Mouse (Mus musculus) layer of hippocampus, postnatal 36 days (tissue): ENCODE measurements around the gene Lrp8. TPM values are rescaled to one million over a fixed set of nuclear protein-coding genes. Genes with fewer than 3 reads are reported as not detected.
A peak's percentile ranks its signal among the peaks of the same experiment; 100 is the strongest.

ENCODE experiments used
- DNase-seq, 2 experiments: peaks; one replicate each; pipeline ENCODE4 v3.0.0; 2022
- total RNA-seq, 2 experiments: library from RNA; stranded (reverse); gene quantifications; 2 replicates each; pipeline ENCODE4 v1.2.3; 2021

The Lrp8 gene
- total RNA-seq, 2 experiments from 2014 or later = 91.7 to 95.3 TPM

DNA sequence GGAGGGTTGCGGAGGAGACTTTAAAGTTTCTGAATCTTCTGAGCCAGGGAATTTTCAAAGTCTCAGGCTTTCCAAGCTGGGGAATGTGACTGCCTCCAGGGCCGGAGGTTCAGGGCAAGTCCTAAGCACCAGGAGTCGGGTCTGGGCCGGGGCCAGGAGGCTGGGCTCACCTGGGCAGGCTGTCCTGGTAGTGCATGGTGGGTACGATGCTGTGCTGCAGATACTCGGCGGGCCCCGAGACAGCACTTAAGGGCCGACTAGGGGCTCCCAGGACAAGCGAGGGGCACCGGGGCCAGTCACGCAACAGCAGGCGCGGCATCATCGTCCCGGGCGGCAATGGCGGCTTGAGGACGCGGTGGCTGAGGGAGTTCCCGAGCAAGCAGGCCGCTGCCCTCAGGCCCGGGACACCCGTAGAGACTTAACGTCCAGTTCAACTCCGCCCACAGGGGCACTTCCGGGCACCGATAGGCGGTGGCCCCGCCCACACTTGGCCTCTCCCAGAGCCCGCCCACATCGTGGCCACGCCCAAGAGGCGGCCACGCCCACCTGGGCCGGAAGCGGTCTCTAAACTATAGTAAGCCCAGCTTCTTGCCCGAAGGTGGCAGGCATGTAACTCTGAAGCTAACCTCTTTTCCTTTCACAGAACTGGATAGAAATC is 121.2 kb downstream of the Lrp8 start, which contains the start of gene Cpt2:
Cpt2 (minus strand) TSS at position 466 of the 658 bp plus-strand sequence.
- peak; percentile 76 to 77 for DNase-seq

DNA sequence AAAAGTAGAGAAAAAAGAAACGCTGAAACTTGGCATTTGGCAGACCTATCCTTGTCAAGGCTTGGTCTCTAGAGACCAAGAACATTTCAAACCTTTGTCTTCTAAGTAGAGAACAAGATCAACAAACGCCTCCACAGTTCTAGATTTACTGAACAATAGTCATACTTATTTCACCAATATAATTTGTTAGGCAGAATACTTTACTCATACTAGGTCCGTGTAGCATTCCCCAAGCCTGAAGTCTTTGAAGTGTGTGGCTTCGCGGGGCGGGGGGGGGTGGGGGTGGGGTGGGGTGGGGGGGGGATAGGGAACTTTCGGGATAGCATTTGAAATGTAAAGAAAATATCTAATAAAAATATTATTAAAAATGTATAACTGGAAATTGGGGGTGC is 121.7 kb downstream of the Lrp8 start:
- DNase-seq = no peak

Other genes starting within 250 kb of the Lrp8 start
- under 1 TPM; 0.62 to 0.68 TPM for gene Dmrtb1, start 118.0 kb upstream of the Lrp8 start, total RNA-seq
- 10 to 100 TPM; 39.2 to 47.4 TPM for gene Magoh, start 77.5 kb downstream of the Lrp8 start, total RNA-seq
- 10 to 100 TPM; 65.3 to 73.6 TPM for gene 0610037L13Rik, start 87.6 kb downstream of the Lrp8 start, total RNA-seq
- gene Cpt2, start 121.3 kb downstream of the Lrp8 start, total RNA-seq = 1 to 10 TPM; 5.8 to 5.9 TPM
- under 1 TPM in 1 of 2 experiments, not detected in 1; 0.17 TPM for gene Slc1a7, start 166.1 kb downstream of the Lrp8 start, total RNA-seq